8 mouse cellular contexts compared by ENCODE assay signal in genomic region chr19:7165509-7166199, GRCm38 (mm10). TPM values are rescaled to one million over a fixed set of nuclear protein-coding genes. Genes with fewer than 3 reads are reported as not detected.
DNase-seq lines count a peak whose midpoint lies in the region; ATAC-seq and TF ChIP-seq lines count a peak whose summit lies in the region.

No protein-coding gene starts in this region.

- no peak overlapping the region for H3K27ac ChIP-seq in testis, adult 2 months (ENCODE audit: control insufficient read depth, insufficient read depth, low read depth, low read length)
- peak overlapping the region; percentile 54 for H3K27ac ChIP-seq in hindbrain, embryonic 16.5 days (ENCODE audit: low read depth, low read length)
- peak overlapping the region; percentile 58 for H3K27ac ChIP-seq in midbrain, embryonic 13.5 days

- DNase-seq in embryo, embryonic 9.5 days (ENCODE audit: extremely low spot score) = peak; percentile 52
- DNase-seq in embryo, embryonic 10.5 days (ENCODE audit: low spot score) = no peak
- DNase-seq in testis, postnatal 14 days (ENCODE audit: low spot score) = no peak
- DNase-seq in spleen, postnatal 14 days (ENCODE audit: low spot score in 2 of 2) = no peak
- no peak for DNase-seq in gastrocnemius, postnatal 36 days

- H3K4me2 ChIP-seq in hindbrain, embryonic 16.5 days (ENCODE audit: low read length) = peak overlapping the region; percentile 95
- peak overlapping the region; percentile 95 for H3K4me2 ChIP-seq in midbrain, embryonic 13.5 days (replicated peaks)

- H3K4me3 ChIP-seq in testis, adult 2 months (ENCODE audit: control insufficient read depth, low read depth, low read length) = peak overlapping the region; percentile 64
- H3K4me3 ChIP-seq in hindbrain, embryonic 16.5 days (ENCODE audit: low read length) = peak overlapping the region; percentile 74
- peak overlapping the region; percentile 82 for H3K4me3 ChIP-seq in midbrain, embryonic 13.5 days (replicated peaks)

- under 1% methylated on average over 46 of the region's 105 CpGs for WGBS in hindbrain, embryonic 16.5 days
- under 1% methylated on average over 54 of the region's 105 CpGs for WGBS in midbrain, embryonic 13.5 days

- peak overlapping the region; percentile 85 for H3K9ac ChIP-seq in hindbrain, embryonic 16.5 days (ENCODE audit: low read depth, low read length)
- H3K9ac ChIP-seq in midbrain, embryonic 13.5 days (replicated peaks) = peak overlapping the region; percentile 88

- no peaks in the 10 kb centered on the region; the same call in 1 of the 2 replicates for H3K27me3 ChIP-seq in testis, adult 2 months (ENCODE audit: control insufficient read depth, insufficient read depth, low read length)
- H3K27me3 ChIP-seq in hindbrain, embryonic 16.5 days (replicated peaks; ENCODE audit: control insufficient read depth, insufficient read depth, low read length) = peaks cover 5% of the 10 kb centered on the region
- peaks cover 75% of the 10 kb centered on the region for H3K27me3 ChIP-seq in midbrain, embryonic 13.5 days

- H3K36me3 ChIP-seq in testis, adult 2 months (ENCODE audit: control insufficient read depth, insufficient read depth, low read length) = no peaks in the 10 kb centered on the region
- H3K36me3 ChIP-seq in hindbrain, embryonic 16.5 days (ENCODE audit: control insufficient read depth, insufficient read depth, low read length) = no peaks in the 10 kb centered on the region
- no peaks in the 10 kb centered on the region for H3K36me3 ChIP-seq in midbrain, embryonic 13.5 days

- intact Hi-C loops in gastrocnemius, postnatal 36 days (cut with DNase I) = loop anchor here (2.0 kb wide), 1 partner anchor 99 kb away; no protein-coding TSS in a partner anchor

- no peak for TF ChIP-seq CTCF in testis, adult 2 months (IDR thresholded peaks at IDR 0.05; ENCODE audit: control insufficient read depth, insufficient read depth, insufficient replicate concordance, low read depth, low read length)

- TF ChIP-seq POLR2A in testis, adult 2 months (IDR thresholded peaks at IDR 0.05; ENCODE audit: control insufficient read depth, low read depth, low read length) = no peak

- peaks cover 14% of the 10 kb centered on the region for H3K4me1 ChIP-seq in testis, adult 2 months (ENCODE audit: control insufficient read depth, insufficient read depth, low read length)
- H3K4me1 ChIP-seq in hindbrain, embryonic 16.5 days (ENCODE audit: control insufficient read depth, insufficient read depth, low read depth, low read length) = peaks cover 16% of the 10 kb centered on the region
- peaks cover 35% of the 10 kb centered on the region for H3K4me1 ChIP-seq in midbrain, embryonic 13.5 days (replicated peaks)

- ATAC-seq in hindbrain, embryonic 16.5 days = peak; percentile 53; the same call in 1 of the 2 replicates
- peak; percentile 47 for ATAC-seq in midbrain, embryonic 13.5 days

- H3K9me3 ChIP-seq in hindbrain, embryonic 16.5 days (ENCODE audit: control insufficient read depth, low read length) = no peaks in the 10 kb centered on the region
- no peaks in the 10 kb centered on the region for H3K9me3 ChIP-seq in midbrain, embryonic 13.5 days

RNA-seq across cellular contexts. Expression of gene Otub1, which starts 40.5 kb away (rescaled TPM):
- 49.4 and 49.9 TPM in 2 replicates for polyA plus RNA-seq in testis, adult 2 months (2012; rRNA removed)
- polyA plus RNA-seq in hindbrain, embryonic 16.5 days (2015; fragmentation: Nextera tagmentation; extraction: Ambion mirVana) = 246 and 249 TPM in 2 replicates
- polyA plus RNA-seq in midbrain, embryonic 13.5 days (2015; fragmentation: Nextera tagmentation; extraction: Ambion mirVana) = 247 and 260 TPM in 2 replicates
- 10 to 100 TPM; 45.4 to 49.9 TPM for total RNA-seq in gastrocnemius, postnatal 36 days (2021)

RNA-seq across cellular contexts. Expression of gene Cox8a, which starts 51.8 kb away (rescaled TPM):
- polyA plus RNA-seq in testis, adult 2 months (2012; rRNA removed) = 117 and 148 TPM in 2 replicates
- 1,071 and 1,270 TPM in 2 replicates for polyA plus RNA-seq in hindbrain, embryonic 16.5 days (2015; fragmentation: Nextera tagmentation; extraction: Ambion mirVana)
- polyA plus RNA-seq in midbrain, embryonic 13.5 days (2015; fragmentation: Nextera tagmentation; extraction: Ambion mirVana) = 750 and 771 TPM in 2 replicates
- total RNA-seq in gastrocnemius, postnatal 36 days (2021) = 10 to 100 TPM; 80.2 to 87.0 TPM
